Mouse (Mus musculus): ENCODE data around the gene 3110009E18Rik. TPM values are rescaled to one million over a fixed set of nuclear protein-coding genes. Genes with fewer than 3 reads are reported as not detected.

3110009E18Rik gene
- total RNA-seq, 2 experiments from 2014 or later, result 4.5 to 7.0 TPM

DNA sequence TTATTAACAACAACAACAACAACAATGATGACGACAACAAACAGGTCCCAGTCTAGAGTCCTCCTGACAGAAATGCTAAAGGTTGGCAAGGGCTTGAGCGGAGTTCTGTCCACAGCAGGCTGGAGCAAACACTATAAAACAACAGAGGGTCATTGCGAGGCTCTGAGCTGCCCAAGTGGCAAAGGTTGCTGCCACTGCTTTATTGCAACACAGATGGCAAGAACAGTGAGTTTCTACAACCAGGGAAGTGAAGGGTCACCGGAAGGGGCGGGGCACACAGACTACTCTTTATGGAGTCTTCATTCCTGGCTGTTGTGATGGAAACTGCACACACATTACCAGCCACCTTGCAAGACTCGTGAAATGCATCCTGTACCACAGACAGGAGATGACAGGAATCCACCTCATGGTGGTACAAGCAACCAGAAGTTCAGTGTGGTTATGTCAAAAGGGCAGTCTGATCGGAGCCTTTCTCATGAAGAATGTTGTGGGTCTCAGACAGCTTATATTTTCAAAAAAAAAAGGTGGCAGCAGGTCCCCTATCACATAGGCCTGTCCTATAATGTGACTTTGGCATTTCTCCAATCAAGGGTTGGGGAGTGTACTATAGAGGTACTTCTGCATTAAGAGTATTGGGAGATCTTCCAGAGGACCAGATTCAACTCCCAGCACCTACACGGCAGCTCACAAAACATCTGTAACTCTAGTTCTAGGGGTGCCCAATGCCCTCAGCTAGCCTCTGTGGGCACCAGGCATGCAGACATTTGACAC lies 20.3 kb upstream of the 3110009E18Rik start:
- DNase-seq, result no peak
- intact Hi-C loops (cut with DNase I), result no loop called here

DNA sequence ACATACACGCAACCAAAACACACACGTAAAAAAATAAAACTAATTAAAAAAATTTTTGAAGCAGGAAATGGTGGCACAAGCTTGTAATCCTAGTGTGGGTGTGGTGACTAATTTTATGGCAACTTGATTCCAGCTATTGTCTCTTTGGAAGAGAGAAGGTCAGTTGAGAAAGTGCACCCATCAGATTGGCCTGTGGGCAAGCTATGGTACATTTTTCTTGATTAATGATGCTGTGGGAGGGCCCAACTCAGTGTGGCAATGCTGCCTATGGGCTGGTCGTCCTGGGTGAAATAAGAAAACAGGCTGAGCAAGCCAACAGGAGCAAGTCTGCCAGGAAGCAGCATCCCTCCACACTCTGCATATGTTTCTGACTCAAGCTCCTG lies 19.8 kb upstream of the 3110009E18Rik start:
- intact Hi-C loops (cut with DNase I), result no loop called here
- no peak for DNase-seq

DNA sequence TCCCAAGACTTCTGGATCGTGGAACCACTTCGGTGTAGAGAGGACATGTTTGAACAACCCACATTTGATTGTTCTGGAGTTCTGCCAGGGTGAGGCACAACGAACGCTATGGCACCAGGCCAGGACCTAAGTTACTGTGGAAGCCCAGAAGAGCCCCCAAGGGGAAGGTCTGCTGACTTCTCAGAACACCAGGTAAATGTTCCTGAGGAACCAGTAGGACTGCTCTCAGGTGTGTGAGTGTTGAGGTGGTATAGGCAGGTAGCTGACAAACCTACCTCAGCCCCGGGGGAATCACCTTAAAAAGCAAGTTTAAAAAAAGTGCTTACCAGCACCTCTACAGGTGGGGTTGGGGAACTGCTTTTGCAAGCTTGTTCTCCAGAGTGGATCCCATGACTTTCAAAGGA lies 15.4 kb upstream of the 3110009E18Rik start:
- intact Hi-C loops (cut with DNase I), result no loop called here
- DNase-seq, result no peak

DNA sequence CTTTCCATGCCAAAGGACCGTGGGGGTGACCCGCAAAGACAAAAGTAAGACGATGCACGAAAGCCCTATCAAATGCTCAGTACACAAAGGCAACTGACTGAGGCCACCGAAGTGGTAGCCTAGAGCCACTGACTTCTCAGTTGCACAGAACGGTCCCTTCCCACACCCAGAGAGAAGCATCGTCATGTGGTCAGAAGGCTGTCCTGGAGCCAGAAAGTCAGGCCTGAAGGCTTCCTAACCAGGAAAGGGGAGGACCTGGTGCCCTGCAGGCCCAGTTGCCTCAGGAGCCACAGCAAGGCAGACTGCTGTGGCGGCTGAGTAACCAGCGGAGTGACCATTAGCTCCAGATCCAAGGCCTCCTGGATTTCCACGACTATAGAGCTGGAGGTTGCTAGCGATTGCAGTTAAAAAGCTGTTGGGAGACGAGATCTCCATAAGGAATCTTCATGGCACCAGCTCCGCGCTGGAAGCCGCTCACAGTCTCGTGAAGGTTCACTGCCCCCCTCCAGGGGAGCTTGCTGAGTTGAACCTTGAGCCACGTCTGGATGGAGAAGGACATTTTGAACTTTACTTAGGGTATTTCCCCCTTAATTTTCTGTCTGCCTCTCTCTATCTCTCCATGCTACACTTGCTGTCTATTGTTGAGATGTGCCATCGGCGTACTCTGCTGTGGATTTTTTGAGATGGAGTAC lies 11.1 kb upstream of the 3110009E18Rik start:
- intact Hi-C loops (cut with DNase I), result no loop called here
- no peak for DNase-seq

DNA sequence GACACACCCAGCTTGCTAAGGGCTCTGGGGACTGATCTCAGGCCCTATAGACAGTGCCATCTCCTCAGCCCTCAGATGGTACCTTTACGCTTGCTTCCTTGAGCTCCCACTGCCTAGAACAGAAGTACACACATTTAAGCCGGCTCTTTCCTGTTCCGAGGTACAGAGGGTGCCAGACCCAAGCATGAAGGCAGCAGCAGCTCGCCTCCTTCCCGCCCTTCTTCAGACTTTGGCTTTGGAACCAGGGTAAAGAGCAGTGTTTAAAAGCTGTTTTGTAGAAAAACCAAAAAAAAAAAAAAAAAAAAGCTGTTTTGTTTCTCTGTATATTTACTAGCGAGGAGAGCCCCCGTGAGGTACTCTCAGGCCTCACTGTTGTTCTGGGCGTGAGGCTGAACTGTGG lies 9.2 kb upstream of the 3110009E18Rik start:
- intact Hi-C loops (cut with DNase I), result no loop called here
- no peak for DNase-seq

DNA sequence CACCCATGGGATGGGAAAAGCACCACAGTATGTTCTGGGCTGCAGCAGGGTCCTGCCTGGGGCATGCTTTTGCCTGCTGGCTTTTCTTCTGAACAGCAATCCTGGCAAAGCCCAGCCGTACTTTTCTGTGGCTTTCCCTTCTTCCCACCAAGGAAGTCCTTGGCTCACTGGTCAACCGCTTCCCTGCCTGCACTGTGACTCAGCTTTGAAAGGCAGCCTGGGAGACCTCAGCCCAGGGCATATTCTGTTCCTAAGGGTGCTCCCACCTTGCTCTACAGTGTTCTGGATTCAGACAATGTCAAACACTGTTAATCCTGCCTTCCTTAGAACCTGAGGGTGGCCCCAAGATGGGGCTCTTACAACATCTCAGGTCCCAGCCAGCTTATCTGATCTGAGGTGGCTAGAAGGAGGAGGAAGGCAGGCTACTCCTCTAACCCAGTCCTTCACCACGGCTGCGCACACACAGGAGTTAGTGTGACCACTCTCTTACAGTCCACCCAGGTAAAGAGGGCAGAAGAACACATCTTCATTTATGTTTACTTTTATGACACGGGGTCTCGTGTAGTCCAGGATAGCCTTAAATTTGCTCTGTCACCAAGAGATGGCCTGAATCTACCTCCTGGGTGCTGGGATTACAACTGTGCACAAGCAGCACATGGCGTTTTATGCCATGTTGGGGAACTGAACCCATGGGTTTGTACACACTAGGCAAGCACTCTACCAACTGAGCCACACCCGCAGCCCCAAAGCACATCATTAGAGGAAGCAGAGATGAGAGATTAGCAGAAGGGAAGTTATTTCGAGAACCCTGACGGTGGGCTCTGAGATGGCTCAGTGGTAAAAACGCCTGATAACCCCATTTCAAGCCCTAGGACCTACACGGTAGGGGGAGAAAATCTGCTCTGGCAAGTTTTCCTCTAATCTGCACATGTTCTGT lies 8.5 kb upstream of the 3110009E18Rik start:
- DNase-seq, result no peak
- intact Hi-C loops (cut with DNase I), result no loop called here

DNA sequence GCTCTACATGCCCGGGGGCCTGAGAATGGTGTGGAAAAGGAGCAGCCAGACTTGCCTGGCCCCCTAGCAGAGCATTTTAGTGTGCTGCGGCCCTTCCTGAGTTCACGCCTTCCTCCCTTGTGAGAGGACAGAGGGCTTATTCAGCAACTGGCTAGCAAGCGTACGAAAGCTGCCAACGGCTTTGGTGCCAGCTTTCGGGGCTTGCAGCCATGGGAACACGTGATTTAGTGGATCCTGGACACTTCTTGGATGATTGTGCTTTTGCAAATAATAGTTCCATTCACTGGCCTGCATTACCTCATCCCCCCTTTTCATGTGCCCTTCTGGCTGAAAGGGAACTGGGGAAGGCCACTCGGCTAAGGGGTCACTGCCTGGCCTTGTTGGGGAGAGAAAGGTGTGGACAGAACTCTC lies 5.3 kb upstream of the 3110009E18Rik start:
- DNase-seq, result peak; percentile 87
- intact Hi-C loops (cut with DNase I), result loop anchor here (1.0 kb wide), 1 partner anchor 17 kb away; no protein-coding TSS in a partner anchor

DNA sequence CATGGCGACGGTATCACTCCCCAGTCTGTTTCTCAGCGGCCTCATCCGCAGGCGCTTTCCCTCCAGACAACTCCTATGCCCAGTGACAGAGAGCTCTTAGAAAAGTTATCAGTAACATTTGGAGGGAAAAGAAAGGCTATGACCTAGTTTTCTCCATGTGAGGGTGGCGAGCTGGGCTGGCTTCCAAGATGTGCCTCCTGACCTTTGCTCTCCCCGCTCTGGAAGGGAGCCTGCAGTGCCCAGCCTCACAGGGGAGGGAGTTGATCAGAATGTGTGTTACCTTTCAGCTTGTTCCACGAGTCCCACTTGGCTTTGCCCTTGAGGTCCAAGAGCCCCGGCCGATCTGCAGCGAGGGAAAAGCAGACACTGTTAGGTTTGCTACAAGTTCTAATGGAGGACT lies 4.9 kb upstream of the 3110009E18Rik start:
- intact Hi-C loops (cut with DNase I), result loop anchor here (1.0 kb wide), 1 partner anchor 18 kb away; no protein-coding TSS in a partner anchor
- peak; percentile 42 to 46 for DNase-seq

DNA sequence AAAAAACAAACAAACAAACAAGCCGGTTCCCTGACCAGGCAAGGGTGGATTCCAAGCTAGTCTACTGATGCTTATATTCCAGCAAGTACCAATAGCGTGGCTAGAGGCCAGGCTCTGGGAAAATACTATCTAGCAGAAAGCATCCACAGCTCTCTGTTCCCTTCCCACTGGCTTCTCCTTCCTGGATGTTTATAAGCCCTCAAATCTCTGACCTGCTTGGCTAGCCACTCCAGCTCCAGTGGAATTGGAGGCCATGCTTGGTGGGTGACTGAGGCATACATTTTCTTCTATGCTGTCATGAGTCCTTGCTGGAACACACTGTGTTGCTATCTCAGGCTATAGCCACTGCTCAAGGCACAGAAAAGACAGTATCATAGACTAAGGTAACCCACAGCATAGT lies 2.1 kb upstream of the 3110009E18Rik start:
- intact Hi-C loops (cut with DNase I), result no loop called here
- DNase-seq, result no peak

DNA sequence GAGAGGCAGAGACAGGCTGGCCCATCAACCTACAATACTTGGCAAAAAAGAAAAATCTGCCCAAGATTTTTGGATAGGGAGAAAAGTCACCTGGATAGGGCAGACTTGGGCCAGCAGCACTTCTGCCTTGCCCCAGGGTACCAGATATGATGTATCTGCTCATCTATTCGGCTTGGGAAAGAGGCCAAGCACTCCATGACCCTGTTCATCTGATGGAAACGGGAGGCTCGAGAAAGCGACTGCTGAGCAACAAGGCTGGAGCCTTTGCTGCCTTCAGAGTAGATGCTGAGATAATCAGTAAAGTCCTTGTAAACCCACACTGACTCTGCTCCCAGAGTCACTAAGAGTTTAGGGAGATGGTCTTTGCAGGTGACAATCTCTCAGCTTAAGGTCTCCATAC lies 1.6 kb upstream of the 3110009E18Rik start:
- intact Hi-C loops (cut with DNase I), result no loop called here

DNA sequence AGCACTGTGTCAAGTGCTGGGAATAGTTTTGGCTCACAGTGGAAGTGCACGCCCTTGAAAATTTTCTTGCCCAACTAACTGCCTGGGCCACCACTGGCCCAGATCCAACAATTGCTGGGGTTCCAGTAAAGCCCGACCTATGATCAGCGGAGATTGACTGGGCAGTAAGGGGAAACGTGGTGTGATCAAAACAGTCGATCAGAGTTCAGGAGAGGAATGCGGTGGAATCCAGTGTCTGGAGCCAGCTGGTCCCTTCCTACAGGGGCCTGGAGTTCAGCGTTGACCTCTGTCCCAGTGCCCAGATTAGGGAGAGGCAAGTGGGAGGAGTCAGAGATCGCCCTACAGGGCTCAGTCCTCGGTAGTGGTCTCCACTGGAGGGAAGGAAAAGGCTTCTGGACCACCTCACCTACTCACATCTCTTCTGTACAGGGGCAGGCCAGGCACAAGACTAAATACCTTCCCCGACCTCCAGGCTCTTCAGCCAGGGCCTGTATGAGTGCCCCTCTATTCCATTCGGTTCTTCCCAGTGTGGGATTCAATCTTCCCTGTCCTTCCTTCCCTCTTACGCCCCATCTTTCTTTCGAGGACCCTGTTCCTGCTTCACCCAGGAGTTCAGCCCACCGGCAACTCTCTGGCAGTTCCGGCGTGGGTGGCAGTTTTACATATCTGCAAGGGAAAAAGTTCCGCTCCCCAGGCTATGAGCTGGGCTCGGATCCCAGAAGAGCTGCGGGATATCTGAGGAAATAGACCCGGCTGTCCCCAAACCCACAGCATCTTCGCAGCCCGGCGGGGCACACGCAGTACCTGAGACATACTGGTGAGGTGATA lies 632 bp upstream of the 3110009E18Rik start:
- DNase-seq, result peak; percentile 76 to 80
- intact Hi-C loops (cut with DNase I), result loop anchor here (5.0 kb wide), 1 partner anchor 977 kb away; no protein-coding TSS in a partner anchor

More for the DNA sequence above, 1.6 kb upstream of the 3110009E18Rik start:
- no peak for DNase-seq

DNA sequence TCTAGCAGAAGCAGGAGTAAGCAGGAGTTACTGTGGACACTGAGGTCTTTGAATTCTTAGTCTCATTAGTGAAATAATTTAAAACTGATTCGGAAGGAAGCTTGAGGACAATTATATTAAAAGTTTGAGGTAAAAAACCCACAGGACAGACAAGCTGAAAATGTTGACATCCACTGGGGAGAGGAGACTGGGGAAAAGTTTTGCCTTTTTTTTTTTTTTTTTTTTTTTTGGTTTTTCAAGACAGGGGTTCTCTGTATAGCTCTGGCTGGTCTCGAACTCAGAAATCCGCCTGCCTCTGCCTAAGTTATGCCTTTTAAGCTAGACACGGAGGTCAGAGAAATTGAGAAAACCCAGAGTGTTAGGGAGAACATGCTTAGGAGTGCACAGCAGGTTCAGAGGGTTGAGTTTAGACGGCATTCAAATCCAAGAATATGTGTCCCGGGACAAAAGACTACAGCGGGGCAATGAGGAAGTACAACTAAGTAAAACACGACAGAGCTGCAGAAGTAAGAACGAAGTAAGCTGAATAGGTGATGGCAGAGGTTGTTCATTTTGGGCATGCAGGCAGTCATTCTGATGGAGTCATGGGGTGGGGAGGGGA lies 1.0 kb downstream of the 3110009E18Rik start:
- intact Hi-C loops (cut with DNase I), result loop anchor here (5.0 kb wide), 1 partner anchor 975 kb away; no protein-coding TSS in a partner anchor

DNA sequence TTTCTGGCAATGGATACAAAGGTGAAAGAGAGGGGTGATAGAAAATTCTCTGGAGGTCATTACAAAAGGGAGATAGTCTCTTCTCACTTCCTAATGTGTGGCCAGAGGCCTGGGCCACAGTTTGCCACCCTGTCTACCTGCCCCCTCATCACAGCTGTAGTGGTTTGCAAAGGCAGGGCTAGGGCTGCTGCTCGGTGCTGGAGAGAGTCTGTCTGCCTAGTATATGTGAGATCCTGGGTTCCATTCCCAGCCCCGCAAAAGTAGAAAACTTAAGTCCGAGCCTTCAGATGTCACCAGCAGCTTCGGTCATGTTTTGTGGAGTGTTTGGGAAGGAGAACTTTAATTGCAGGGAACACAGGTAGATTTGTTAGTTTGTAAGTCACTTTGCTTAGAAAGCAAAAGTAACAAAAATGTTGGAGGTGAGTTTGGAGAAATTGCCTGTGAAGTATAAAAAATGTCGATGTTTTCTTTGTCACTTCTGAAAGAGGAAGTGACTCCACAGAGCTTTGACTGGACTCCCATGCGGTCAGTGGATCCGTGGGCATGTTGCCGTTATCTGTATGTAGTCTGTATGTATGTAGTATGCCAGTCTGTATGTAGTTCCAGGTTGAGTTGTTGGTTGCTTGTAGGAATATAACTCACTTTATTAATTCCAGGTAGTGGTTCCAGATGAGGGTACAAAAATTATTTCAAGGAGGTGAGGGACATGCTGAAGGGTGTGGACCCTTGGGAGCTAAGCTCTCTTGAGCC lies 1.8 kb downstream of the 3110009E18Rik start:
- intact Hi-C loops (cut with DNase I), result loop anchor here (5.0 kb wide), 1 partner anchor 974 kb away; no protein-coding TSS in a partner anchor
- DNase-seq, result no peak

More for the DNA sequence above, 1.0 kb downstream of the 3110009E18Rik start:
- no peak for DNase-seq

DNA sequence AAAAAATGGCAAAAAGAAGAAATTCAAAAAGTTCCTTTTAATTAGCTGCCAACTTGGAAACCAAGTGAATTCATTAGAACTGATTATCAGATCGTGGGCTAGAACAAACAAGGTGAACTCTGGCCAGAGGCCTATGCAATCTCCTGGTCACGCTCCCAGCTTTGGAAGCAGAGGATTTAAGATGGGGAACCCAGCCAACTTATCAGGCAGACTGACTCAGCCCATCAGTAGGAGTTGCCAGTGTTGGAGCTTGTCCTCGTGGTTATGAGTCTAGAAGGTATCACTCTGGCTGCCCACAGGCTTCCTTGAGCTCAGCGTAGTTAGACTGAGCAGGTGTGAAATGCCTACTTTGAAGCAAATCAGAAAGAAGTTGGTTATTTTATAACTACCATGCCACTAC lies 3.9 kb downstream of the 3110009E18Rik start:
- DNase-seq, result peak in 1 of 2 experiments; percentile 42
- intact Hi-C loops (cut with DNase I), result loop anchor here (5.0 kb wide), 1 partner anchor 972 kb away; no protein-coding TSS in a partner anchor

DNA sequence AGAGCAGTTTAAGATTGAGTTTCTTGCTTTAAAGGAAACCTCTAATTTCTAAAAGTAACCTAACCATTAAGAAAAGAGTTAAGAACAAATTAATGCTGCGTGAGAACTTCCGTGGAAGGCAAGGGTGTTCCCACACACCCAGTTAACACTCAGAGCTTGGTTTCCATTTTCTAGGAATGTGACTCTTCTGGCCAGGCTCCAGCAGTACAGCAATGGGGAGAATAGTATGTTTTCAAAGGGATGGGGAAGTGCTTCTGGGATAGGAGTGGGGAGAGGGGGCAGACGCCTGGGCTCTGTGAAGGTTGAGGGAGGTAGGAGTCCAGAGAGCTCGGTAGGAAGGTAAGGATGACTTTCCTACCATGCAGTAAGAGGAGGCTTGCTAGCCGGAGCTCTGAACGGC lies 4.5 kb downstream of the 3110009E18Rik start:
- no peak for DNase-seq
- intact Hi-C loops (cut with DNase I), result no loop called here

DNA sequence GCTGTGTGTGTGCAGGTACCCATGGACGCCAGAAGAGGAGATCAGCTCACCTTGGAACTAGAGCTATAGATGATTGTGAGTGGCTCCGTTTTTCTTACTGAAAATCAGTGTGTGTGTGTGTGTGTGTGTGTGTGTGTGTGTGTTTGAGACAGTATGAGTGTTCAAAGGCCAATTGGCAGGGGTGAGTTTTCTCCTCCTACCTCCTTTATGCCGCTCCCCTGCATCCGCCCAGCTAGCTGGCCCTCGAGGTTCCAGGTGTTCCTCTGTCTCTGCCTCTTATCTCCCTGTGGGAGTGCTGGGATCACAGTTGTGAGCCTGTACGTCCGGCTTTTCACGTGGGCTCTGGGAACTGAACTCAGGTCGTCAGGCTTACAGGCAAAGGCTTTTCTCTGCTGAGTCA lies 5.3 kb downstream of the 3110009E18Rik start:
- intact Hi-C loops (cut with DNase I), result no loop called here
- no peak for DNase-seq

DNA sequence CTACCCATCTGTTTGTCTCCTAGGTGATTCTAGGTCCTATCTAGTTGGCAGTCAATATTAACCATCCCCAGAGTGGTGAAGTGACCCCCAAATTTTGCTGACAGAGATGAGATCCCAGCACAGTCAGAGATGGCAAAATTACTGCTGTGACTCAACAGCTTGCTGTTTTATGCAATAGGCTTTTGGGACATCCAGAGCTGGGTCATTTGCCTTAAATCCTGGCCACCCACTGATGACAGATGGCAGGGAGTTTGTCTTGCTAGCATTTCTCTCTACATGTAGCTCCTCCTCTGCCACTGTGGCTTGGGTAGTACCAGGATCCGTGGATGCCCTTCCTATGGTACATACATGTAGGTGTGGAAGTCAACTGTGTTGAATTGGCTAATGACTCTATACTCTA lies 11.4 kb downstream of the 3110009E18Rik start:
- intact Hi-C loops (cut with DNase I), result no loop called here
- DNase-seq, result no peak

DNA sequence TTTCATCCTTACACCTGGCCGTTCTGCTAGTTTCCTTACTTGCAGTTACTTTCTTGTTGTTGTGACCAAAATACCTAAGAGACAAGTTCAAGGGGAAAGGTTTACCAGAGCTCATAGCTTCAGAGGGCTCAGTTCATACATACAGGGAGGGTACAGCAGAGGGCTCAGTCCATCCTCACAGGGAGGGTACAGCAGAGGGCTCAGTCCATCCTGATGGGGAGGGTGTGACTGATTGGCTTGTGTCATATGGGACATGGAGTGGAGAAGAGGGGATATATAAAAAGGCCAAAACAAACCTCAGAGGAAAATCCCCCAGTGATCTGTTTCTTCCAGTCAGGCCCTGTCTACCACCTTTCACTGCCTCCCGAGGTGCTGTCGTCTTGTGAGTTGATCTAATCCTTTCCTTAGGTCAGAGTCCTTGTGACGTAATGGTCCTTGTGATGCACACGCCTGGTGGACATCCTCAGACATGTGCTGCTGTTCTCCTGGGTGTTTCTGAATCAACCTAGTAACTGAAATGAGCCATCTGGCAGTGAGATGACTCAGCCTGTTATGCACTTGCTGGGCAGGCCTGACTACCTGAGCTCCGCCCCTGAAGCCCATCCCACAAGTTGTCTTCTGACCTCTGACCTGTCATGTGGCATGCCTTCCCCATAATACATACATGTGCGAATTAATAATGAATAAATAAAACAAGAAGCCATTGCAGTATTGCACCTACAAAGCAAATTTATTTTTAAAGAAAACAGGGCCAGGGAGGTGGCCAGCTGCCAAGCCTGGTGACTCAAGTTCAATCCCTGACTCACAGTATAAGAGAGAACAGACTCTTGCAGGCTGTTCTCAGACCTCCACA lies 15.2 kb downstream of the 3110009E18Rik start:
- no peak for DNase-seq
- intact Hi-C loops (cut with DNase I), result no loop called here

Data from heart, postnatal 10 days (tissue).